9 mouse cellular contexts compared by ENCODE assay signal in the genomic region with DNA sequence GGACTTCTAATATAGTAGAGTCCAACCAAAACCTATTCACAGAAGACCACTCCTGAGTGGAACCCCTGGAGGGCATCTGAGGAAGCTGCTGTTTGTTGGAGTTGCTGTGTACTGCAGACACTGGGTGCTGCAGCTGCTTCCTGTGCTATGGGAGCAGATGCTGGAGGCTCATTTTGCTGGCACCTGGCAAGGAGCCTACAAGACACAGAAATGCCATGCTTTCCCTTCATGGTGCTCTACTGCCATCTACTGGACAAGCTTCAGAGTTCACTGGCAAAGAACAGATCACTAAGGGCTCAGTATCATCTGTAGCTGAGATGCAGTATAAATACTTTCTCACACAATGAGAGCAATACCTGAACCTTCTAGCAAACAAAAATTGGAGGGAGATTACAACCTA. TPM values are rescaled to one million over a fixed set of nuclear protein-coding genes. Genes with fewer than 3 reads are reported as not detected.
DNase-seq lines count a peak whose midpoint lies in the region; ATAC-seq and TF ChIP-seq lines count a peak whose summit lies in the region.
"Not testable (repeated sequence)": the region's sequence is repeated elsewhere in the genome, so short reads cannot be mapped to it uniquely, and the experiment has no call there.
"Had no signal": no experiment of that assay in that cellular context is flagged by ENCODE, and none has a peak within 500 bp of the region (broad histone marks: within the 10 kb centered on the region; RNA-seq: fewer than 3 reads in every experiment).

No protein-coding gene starts in this region.

- not testable (repeated sequence) for H3K36me3 ChIP-seq in embryonic facial prominence, embryonic 10.5 days (replicated peaks); midbrain, embryonic 15.5 days (replicated peaks); spleen, adult 2 months (ENCODE audit: control insufficient read depth, insufficient read depth, low read length)

- not testable (repeated sequence) for H3K4me3 ChIP-seq in embryonic facial prominence, embryonic 10.5 days; midbrain, embryonic 15.5 days; spleen, adult 2 months (ENCODE audit: extremely low read depth, insufficient read depth, insufficient read length)

- not testable (repeated sequence) for H3K27ac ChIP-seq in embryonic facial prominence, embryonic 10.5 days (replicated peaks); midbrain, embryonic 15.5 days; spleen, adult 2 months (ENCODE audit: insufficient read depth, low read length)

- H3K9me3 ChIP-seq in embryonic facial prominence, embryonic 10.5 days; midbrain, embryonic 15.5 days: not testable (repeated sequence)

- peak; percentile 72 for DNase-seq in B cell, adult 2 months
- DNase-seq in adrenal gland, postnatal 25 days: peak; percentile 55
- peak; percentile 66 for DNase-seq in embryonic facial prominence, embryonic 10.5 days (ENCODE audit: low spot score)
- peak; percentile 52 to 76 for DNase-seq in heart, adult 18-20 months
- DNase-seq in kidney, adult 8-10 months: peak; percentile 72 to 77
- DNase-seq in left cerebral cortex, postnatal 36 days (ENCODE audit: low spot score in 2 of 2): peak; percentile 62 to 76
- DNase-seq in spleen, adult 2 months (ENCODE audit: low read depth in 1 of 2, low spot score in 2 of 2): peak; percentile 30 to 37

- intact Hi-C loops in left cerebral cortex, postnatal 36 days (cut with DNase I): not testable (repeated sequence)

- peak; percentile 85 for ATAC-seq in midbrain, embryonic 15.5 days (replicated peaks)

- peak; percentile 30; the same call in 1 of the 2 replicates for TF ChIP-seq CTCF in spleen, adult 2 months (IDR thresholded peaks at IDR 0.05; ENCODE audit: extremely low read depth, insufficient read depth, insufficient read length, insufficient replicate concordance)

- H3K4me2 ChIP-seq in midbrain, embryonic 15.5 days: not testable (repeated sequence)

- not testable (repeated sequence) for H3K27me3 ChIP-seq in embryonic facial prominence, embryonic 10.5 days (replicated peaks; ENCODE audit: low read depth, poor library complexity, severe bottlenecking); midbrain, embryonic 15.5 days (replicated peaks); spleen, adult 2 months (ENCODE audit: control insufficient read depth, insufficient read depth, low read length)

- not testable (repeated sequence) for TF ChIP-seq POLR2A in spleen, adult 2 months (IDR thresholded peaks at IDR 0.05; ENCODE audit: low read depth, low read length)

- H3K9ac ChIP-seq in midbrain, embryonic 15.5 days: not testable (repeated sequence)

- not testable (repeated sequence) for H3K4me1 ChIP-seq in embryonic facial prominence, embryonic 10.5 days; midbrain, embryonic 15.5 days; spleen, adult 2 months (ENCODE audit: control insufficient read depth, insufficient read depth, insufficient read length)

RNA-seq across cellular contexts. Expression of a gene that starts 16.1 kb away (rescaled TPM):
- total RNA-seq in adrenal gland, postnatal 25 days (2021): not detected in 2 replicates
- not detected in 2 replicates for polyA plus RNA-seq in embryonic facial prominence, embryonic 10.5 days (2016; fragmentation: Nextera tagmentation; extraction: Ambion mirVana)
- not detected for total RNA-seq in heart, adult 18-20 months (2021)
- not detected for total RNA-seq in left cerebral cortex, postnatal 36 days (2021)
- polyA plus RNA-seq in midbrain, embryonic 15.5 days (2015; fragmentation: Nextera tagmentation; extraction: Ambion mirVana): not detected in 2 replicates
- not detected in 2 replicates for polyA plus RNA-seq in spleen, adult 2 months (2012; rRNA removed)
- polyA plus RNA-seq: liver, embryonic 16.5 days had no signal

RNA-seq across cellular contexts. Expression of a gene that starts 23.2 kb away (rescaled TPM):
- not detected in 2 replicates for total RNA-seq in adrenal gland, postnatal 25 days (2021)
- not detected in 2 replicates for polyA plus RNA-seq in embryonic facial prominence, embryonic 10.5 days (2016; fragmentation: Nextera tagmentation; extraction: Ambion mirVana)
- total RNA-seq in heart, adult 18-20 months (2021): not detected
- not detected for total RNA-seq in left cerebral cortex, postnatal 36 days (2021)
- not detected in 2 replicates for polyA plus RNA-seq in midbrain, embryonic 15.5 days (2015; fragmentation: Nextera tagmentation; extraction: Ambion mirVana)
- polyA plus RNA-seq in spleen, adult 2 months (2012; rRNA removed): not detected in 2 replicates
- polyA plus RNA-seq: liver, embryonic 16.5 days had no signal

RNA-seq across cellular contexts. Expression of a gene that starts 48.1 kb away (rescaled TPM):
- total RNA-seq in adrenal gland, postnatal 25 days (2021): 69.2 and 77.1 TPM in 2 replicates
- polyA plus RNA-seq in embryonic facial prominence, embryonic 10.5 days (2016; fragmentation: Nextera tagmentation; extraction: Ambion mirVana): 42.1 and 45.6 TPM in 2 replicates
- 10 to 100 TPM; 17.8 to 18.5 TPM for total RNA-seq in heart, adult 18-20 months (2021)
- total RNA-seq in left cerebral cortex, postnatal 36 days (2021): 10 to 100 TPM; 18.1 to 20.4 TPM
- polyA plus RNA-seq in midbrain, embryonic 15.5 days (2015; fragmentation: Nextera tagmentation; extraction: Ambion mirVana): 46.1 and 51.7 TPM in 2 replicates
- polyA plus RNA-seq in spleen, adult 2 months (2012; rRNA removed): 50.6 and 55.6 TPM in 2 replicates
